Mouse (Mus musculus) hindbrain, postnatal 0 days (tissue): ENCODE measurements around the gene Rnf145. TPM values are rescaled to one million over a fixed set of nuclear protein-coding genes. Genes with fewer than 3 reads are reported as not detected.

Experiments
- ATAC-seq: fragments of 200-750 bp; cut with Nextera tagmentation; 2 replicates; pipeline ENCODE4 v1.8.0; 2017; ENCODE audit warnings: mild to moderate bottlenecking, moderate TSS enrichment, moderate library complexity
- DNase-seq: peaks from one replicate; pipeline ENCODE4 v3.0.0-alpha.2; 2015; ENCODE audit warnings: low spot score
- H3K27ac ChIP-seq: fragments of 300-500 bp; sonication (generic); 2 replicates; pipeline ENCODE4 v1.5.1; 2014; ENCODE audit warnings: mild to moderate bottlenecking
- H3K27me3 ChIP-seq: fragments of 300-500 bp; sonication (generic); 2 replicates; pipeline ENCODE4 v1.6.1; 2014; ENCODE audit warnings: low read length, mixed read lengths; ENCODE audit not compliant: insufficient read depth
- H3K36me3 ChIP-seq: fragments of 300-500 bp; sonication (generic); 2 replicates; pipeline ENCODE4 v1.6.1; 2014; ENCODE audit warnings: low read length, mixed read lengths; ENCODE audit not compliant: insufficient read depth
- H3K4me1 ChIP-seq: fragments of 300-500 bp; sonication (generic); 2 replicates; pipeline ENCODE4 v1.6.1; 2014; ENCODE audit warnings: antibody characterized with exemption, low read length, mixed read lengths; ENCODE audit not compliant: insufficient read depth
- H3K4me2 ChIP-seq: fragments of 300-500 bp; sonication (generic); 2 replicates; pipeline ENCODE4 v1.6.1; 2014; ENCODE audit warnings: low read depth, mild to moderate bottlenecking, low read length, moderate library complexity, mixed read lengths
- H3K4me3 ChIP-seq: fragments of 300-500 bp; sonication (generic); 2 replicates; pipeline ENCODE4 v1.5.1; 2014; ENCODE audit warnings: low read length
- H3K9ac ChIP-seq: fragments of 300-500 bp; sonication (generic); replicated peaks from 2 replicates; pipeline ENCODE4 v1.6.1; 2014; ENCODE audit warnings: mild to moderate bottlenecking, low read length, moderate library complexity, mixed read lengths
- H3K9me3 ChIP-seq: fragments of 300-500 bp; sonication (generic); 2 replicates; pipeline ENCODE4 v1.6.1; 2016; ENCODE audit warnings: low read length, mixed read lengths
- CTCF ChIP-seq: IDR thresholded peaks from 2 replicates; pipeline ENCODE4 v1.5.1; 2016; ENCODE audit warnings: antibody characterized with exemption, control low read depth, low read depth
- WGBS: fragments of 180-500 bp; shearing (Covaris S2); extraction: QIAGEN DNeasy Blood & Tissue Kit; methylation state at CpG from one replicate; pipeline ENCODE4 v1.1.7; 2014; 5-methylcytosine and 5-hydroxymethylcytosine counted together
- polyA plus RNA-seq: library from polyadenylated mRNA; unstranded; fragments of >200 nt; fragmentation: Nextera tagmentation; extraction: Ambion mirVana; gene quantifications from 2 replicates; pipeline ENCODE4 v1.2.1, GENCODE M21; 2015
- total RNA-seq: library from RNA; depleted of rRNA; stranded (reverse); fragments of >200 nt; gene quantifications from 2 replicates; pipeline ENCODE4 v1.2.3, GENCODE M21; 2014

Gene Rnf145
- total and polyA plus RNA-seq, 2 experiments from 2014 or later, result 92.9 to 122 TPM

DNA sequence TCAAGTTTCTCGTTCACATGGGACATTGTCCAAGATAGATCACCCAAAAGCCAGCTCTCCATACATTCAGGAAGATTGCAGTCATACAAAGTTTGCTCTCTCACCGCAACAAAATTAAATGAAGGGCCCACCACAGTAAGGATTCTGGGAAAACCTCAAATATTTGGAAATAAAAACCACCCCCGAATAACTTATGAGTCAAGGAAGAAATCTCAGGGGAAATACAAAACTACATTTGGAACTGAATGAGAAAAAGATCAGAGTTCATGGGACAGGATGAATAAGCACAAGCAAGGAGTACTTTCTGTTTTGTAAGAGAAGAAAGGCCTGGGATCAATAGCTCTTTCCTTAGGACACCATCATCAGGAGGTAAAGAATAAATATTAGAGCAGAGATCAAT lies 76.0 kb downstream of the Rnf145 start:
- WGBS, result 90% methylated on average over 3 of the region's 3 CpGs
- ATAC-seq, result no peak
- TF ChIP-seq CTCF, result no peak

DNA sequence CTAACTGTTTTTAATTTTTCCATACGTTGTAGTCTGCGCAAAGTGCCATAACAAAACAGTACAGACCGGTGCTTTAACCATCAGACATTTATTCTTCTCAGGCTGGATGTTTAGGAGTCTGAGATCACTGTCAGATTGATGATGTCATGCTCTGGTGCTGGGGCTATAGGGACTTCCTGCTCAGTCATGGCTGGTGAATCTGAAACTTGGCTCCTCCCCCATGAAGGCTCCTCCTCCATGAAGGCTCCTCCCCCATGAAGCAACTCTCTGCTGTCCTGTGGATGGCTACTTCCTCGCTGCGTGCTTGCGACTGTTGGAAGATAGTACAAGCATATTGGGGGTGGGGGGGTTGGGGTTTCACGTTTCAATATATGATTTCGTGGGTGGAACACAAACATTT lies 88.1 kb downstream of the Rnf145 start:
- Histone ChIP-seq H3K4me3 (no peak overlapping the region), H3K36me3 (no peaks in the 10 kb centered on the region), H3K27ac (no peak overlapping the region), H3K4me1 (no peaks in the 10 kb centered on the region), H3K27me3 (no peaks in the 10 kb centered on the region), H3K9ac (no peak overlapping the region), H3K9me3 (no peaks in the 10 kb centered on the region), H3K4me2 (no peak overlapping the region)
- DNase-seq (no peak), ATAC-seq (no peak)
- TF ChIP-seq CTCF, result no peak
- WGBS, result 91% methylated on average over 8 of the region's 8 CpGs

More for the DNA sequence above, 76.0 kb downstream of the Rnf145 start:
- no peaks in the 10 kb centered on the region for H3K27me3 ChIP-seq
- H3K27ac ChIP-seq, result no peak overlapping the region
- no peaks in the 10 kb centered on the region for H3K9me3 ChIP-seq
- H3K4me2 ChIP-seq, result no peak overlapping the region
- DNase-seq, result no peak
- H3K9ac ChIP-seq, result no peak overlapping the region
- no peaks in the 10 kb centered on the region for H3K4me1 ChIP-seq
- H3K4me3 ChIP-seq, result no peak overlapping the region
- no peaks in the 10 kb centered on the region for H3K36me3 ChIP-seq

DNA sequence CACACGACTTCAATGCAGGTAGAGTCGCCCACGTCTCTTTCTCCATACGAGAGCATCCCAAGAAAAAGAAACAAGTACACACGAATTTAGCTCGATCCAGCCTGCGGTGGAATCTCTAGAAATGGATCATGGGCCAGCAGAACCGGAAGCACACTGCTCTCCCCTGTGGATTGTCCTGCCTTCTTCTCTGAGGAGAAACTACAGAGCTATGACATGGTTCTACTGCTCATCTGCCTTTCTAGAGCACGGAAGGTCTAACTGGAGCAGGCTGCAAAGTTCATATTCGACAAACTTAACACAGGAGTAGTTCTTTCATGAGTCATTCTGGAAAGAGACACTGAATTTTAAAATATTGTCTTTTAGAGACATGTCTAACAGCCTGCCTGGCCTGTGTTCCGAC lies 89.9 kb downstream of the Rnf145 start:
- Histone ChIP-seq H3K9me3 (no peaks in the 10 kb centered on the region), H3K4me3 (no peak overlapping the region), H3K27ac (no peak overlapping the region), H3K4me1 (no peaks in the 10 kb centered on the region), H3K36me3 (no peaks in the 10 kb centered on the region), H3K27me3 (no peaks in the 10 kb centered on the region), H3K9ac (no peak overlapping the region), H3K4me2 (no peak overlapping the region)
- no peak for TF ChIP-seq CTCF
- ATAC-seq (no peak), DNase-seq (no peak)
- 82% methylated on average over 11 of the region's 11 CpGs for WGBS

DNA sequence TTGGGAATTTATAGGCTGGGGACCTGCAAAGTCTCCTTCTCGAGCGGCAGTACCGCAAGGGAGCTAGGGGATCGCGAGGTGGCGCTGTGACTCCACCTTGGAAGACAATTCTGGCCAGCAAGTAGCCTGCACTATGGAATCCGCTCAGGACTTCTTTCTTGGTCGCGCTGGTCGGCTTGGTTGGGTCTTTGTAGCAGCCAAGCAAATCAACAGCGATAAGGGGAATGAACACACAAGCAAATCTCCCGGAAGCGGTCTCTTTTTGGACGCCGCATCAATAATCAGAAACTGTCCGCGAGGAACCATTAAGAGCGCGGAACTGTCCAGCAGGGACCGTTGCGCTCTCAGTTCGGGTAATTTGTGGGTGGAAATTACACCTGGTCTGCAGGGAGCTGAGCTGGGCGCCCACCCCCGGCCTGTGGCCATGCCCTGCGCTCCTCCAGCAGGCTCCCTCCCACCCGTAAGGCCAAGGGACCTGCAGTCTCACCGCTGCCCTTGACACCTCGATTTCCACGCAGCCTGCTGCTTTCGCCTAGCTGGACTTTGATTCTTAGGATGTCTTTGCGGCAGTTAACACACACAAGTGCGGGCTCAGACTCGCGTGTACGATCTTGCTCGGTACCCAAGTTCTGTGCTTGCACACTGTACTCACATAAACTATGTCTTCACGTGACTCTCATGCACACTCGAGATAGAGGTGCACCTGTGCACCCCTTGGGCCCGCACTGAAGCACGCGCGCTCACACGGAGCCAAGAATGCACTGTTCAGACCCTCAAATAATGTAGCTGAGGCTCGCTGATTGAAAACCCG lies 92.4 kb downstream of the Rnf145 start:
- H3K4me3 ChIP-seq, result peak overlapping the region; percentile 41
- H3K9me3 ChIP-seq, result no peaks in the 10 kb centered on the region
- H3K27me3 ChIP-seq, result no peaks in the 10 kb centered on the region
- H3K27ac ChIP-seq, result no peak overlapping the region; the same call in 1 of the 2 replicates
- under 1% methylated on average over 45 of the region's 45 CpGs for WGBS
- peak; percentile 96 for DNase-seq
- no peaks in the 10 kb centered on the region for H3K36me3 ChIP-seq
- ATAC-seq, result peak; percentile 88
- TF ChIP-seq CTCF, result peak; percentile 98
- no peaks in the 10 kb centered on the region for H3K4me1 ChIP-seq
- peak overlapping the region; percentile 96 for H3K4me2 ChIP-seq
- H3K9ac ChIP-seq, result 0 out of 2 replicates have a peak overlapping the region, but pooled peaks have one; percentile 22

DNA sequence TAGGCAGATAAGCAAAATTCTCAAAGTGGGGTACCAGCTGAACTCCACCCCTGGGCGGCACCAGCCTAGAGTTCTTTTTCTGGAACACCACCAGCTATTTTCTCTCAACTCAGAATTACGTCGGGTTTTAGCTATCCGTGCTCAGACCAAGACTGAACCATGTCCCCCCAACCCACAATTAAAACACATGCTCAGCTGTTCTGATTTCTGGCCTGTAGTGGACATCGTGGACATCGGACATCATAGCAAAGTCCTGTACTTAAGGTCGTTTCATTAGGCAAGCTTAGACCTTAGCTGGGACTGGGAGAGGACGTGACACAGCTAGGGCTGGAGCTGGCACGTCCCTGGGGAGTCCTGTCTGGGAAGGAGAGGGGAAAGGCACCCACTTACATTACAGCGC lies 93.4 kb downstream of the Rnf145 start:
- ATAC-seq (no peak), DNase-seq (no peak)
- Histone ChIP-seq H3K4me2 (peak overlapping the region; percentile 71), H3K27ac (no peak overlapping the region), H3K9ac (no peak overlapping the region), H3K27me3 (no peaks in the 10 kb centered on the region), H3K4me1 (0 out of 2 replicates have a peak, but pooled peaks cover 3% of the 10 kb centered on the region), H3K9me3 (no peaks in the 10 kb centered on the region), H3K4me3 (no peak overlapping the region), H3K36me3 (no peaks in the 10 kb centered on the region)
- 10% methylated on average over 10 of the region's 10 CpGs for WGBS
- TF ChIP-seq CTCF, result no peak

DNA sequence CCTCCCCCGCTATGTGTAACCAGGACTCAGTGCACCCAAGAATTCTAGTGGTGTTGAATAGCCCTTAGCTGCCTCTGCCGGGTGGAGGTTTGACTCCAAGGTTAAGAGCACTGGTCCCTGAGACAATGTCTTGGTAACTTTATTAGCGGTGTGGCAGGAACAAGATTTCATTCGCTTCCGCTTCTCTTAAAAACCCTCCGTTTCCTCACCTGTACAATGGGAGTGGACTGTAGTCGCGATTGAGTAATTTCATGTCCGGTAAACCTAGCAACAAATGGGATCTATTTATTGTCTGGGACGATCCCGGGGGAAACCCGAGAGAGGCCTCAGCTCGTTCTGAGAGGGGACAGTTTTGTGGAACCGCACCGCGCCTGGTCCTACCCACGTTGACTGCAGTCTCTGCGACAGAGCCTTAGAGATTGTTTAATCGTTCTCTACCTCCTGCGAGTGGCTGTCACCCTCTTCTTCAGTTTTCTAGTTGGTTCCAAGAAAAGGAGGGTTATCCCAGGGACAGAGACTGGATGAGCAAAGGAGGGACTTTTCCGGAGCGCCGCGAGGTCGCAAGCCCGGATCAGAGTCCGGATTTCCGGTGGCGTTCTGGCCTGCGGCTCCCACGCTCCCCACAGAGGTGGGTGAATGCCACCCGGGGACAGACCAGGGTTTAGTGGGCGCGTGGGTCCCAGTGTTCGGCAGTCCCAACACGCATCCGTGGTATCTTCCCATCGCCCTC lies 94.1 kb downstream of the Rnf145 start:
- H3K9me3 ChIP-seq, result no peaks in the 10 kb centered on the region
- 0 out of 2 replicates have a peak, but pooled peaks cover 3% of the 10 kb centered on the region for H3K4me1 ChIP-seq
- ATAC-seq (no peak), DNase-seq (no peak)
- H3K4me3 ChIP-seq, result peak overlapping the region; percentile 35
- WGBS, result 3% methylated on average over 38 of the region's 38 CpGs
- TF ChIP-seq CTCF, result no peak
- peak overlapping the region; percentile 71 for H3K4me2 ChIP-seq
- no peaks in the 10 kb centered on the region for H3K27me3 ChIP-seq
- no peaks in the 10 kb centered on the region for H3K36me3 ChIP-seq
- peak overlapping the region; percentile 43; the same call in 1 of the 2 replicates for H3K9ac ChIP-seq
- no peak overlapping the region for H3K27ac ChIP-seq
